Mouse (Mus musculus) midbrain, postnatal 0 days (tissue): ENCODE measurements around the gene Cby3. TPM values are rescaled to one million over a fixed set of nuclear protein-coding genes. Genes with fewer than 3 reads are reported as not detected.

ENCODE experiments used
- ATAC-seq: fragments of 200-750 bp; cut with Nextera tagmentation; 2 replicates; pipeline ENCODE4 v1.8.0; 2017; ENCODE audit warnings: moderate number of reproducible peaks, mild to moderate bottlenecking, moderate TSS enrichment, moderate library complexity; ENCODE audit not compliant: low FRiP score
- DNase-seq: peaks from one replicate; pipeline ENCODE4 v3.0.0-alpha.2; 2015; ENCODE audit warnings: low spot score
- H3K27ac ChIP-seq: fragments of 300-500 bp; sonication (generic); 2 replicates; pipeline ENCODE4 v1.5.1; 2014; ENCODE audit warnings: low read depth, mild to moderate bottlenecking, low read length, mixed read lengths
- H3K27me3 ChIP-seq: fragments of 300-500 bp; sonication (generic); 2 replicates; pipeline ENCODE4 v1.6.1; 2014; ENCODE audit warnings: low read length, control low read depth, mixed read lengths; ENCODE audit not compliant: insufficient read depth
- H3K36me3 ChIP-seq: fragments of 300-500 bp; sonication (generic); 2 replicates; pipeline ENCODE4 v1.6.1; 2014; ENCODE audit warnings: low read length, control low read depth, mixed read lengths; ENCODE audit not compliant: insufficient read depth
- H3K4me1 ChIP-seq: fragments of 300-500 bp; sonication (generic); 2 replicates; pipeline ENCODE4 v1.6.1; 2014; ENCODE audit warnings: mild to moderate bottlenecking, control low read depth, antibody characterized with exemption, low read length, mixed read lengths; ENCODE audit not compliant: insufficient read depth
- H3K4me2 ChIP-seq: fragments of 300-500 bp; sonication (generic); 2 replicates; pipeline ENCODE4 v1.6.1; 2014; ENCODE audit warnings: low read depth, mild to moderate bottlenecking, low read length, mixed read lengths; ENCODE audit not compliant: poor library complexity, severe bottlenecking
- H3K4me3 ChIP-seq: fragments of 300-500 bp; sonication (generic); 2 replicates; pipeline ENCODE4 v1.5.1; 2014; ENCODE audit warnings: low read depth, mild to moderate bottlenecking, low read length, moderate library complexity
- H3K9ac ChIP-seq: fragments of 300-500 bp; sonication (generic); replicated peaks from 2 replicates; pipeline ENCODE4 v1.6.1; 2014; ENCODE audit warnings: mild to moderate bottlenecking, low read length, moderate library complexity, mixed read lengths; ENCODE audit not compliant: poor library complexity, severe bottlenecking
- H3K9me3 ChIP-seq: fragments of 300-500 bp; sonication (generic); 2 replicates; pipeline ENCODE4 v1.6.1; 2016; ENCODE audit warnings: low read length, control low read depth
- CTCF ChIP-seq: IDR thresholded peaks from 2 replicates; pipeline ENCODE4 v1.5.1; 2016; ENCODE audit warnings: antibody characterized with exemption, mild to moderate bottlenecking
- WGBS: fragments of 180-500 bp; shearing (Covaris S2); extraction: QIAGEN DNeasy Blood & Tissue Kit; methylation state at CpG from one replicate; pipeline ENCODE4 v1.1.7; 2014; 5-methylcytosine and 5-hydroxymethylcytosine counted together
- polyA plus RNA-seq: library from polyadenylated mRNA; unstranded; fragments of >200 nt; fragmentation: Nextera tagmentation; extraction: Ambion mirVana; gene quantifications from 2 replicates; pipeline ENCODE4 v1.2.1, GENCODE M21; 2015
- total RNA-seq: library from RNA; depleted of rRNA; stranded (reverse); fragments of >200 nt; gene quantifications from 2 replicates; pipeline ENCODE4 v1.2.3, GENCODE M21; 2014

The Cby3 gene
- total and polyA plus RNA-seq, 2 experiments from 2014 or later: 0.71 to 1.8 TPM

GRCm38 (mm10) chr11:50377892-50378684 lies 23.8 kb downstream of the Cby3 start:
- peak overlapping the region; percentile 51 for H3K4me2 ChIP-seq
- peak; percentile 58 for TF ChIP-seq CTCF
- WGBS: under 1% methylated on average over 60 of the region's 71 CpGs
- no peaks in the 10 kb centered on the region for H3K27me3 ChIP-seq
- DNase-seq (peak; percentile 88), ATAC-seq (peak; percentile 81)
- H3K4me3 ChIP-seq: peak overlapping the region; percentile 96
- peaks cover 9% of the 10 kb centered on the region; the same call in 1 of the 2 replicates for H3K4me1 ChIP-seq
- peaks cover 9% of the 10 kb centered on the region; the same call in 1 of the 2 replicates for H3K36me3 ChIP-seq
- no peaks in the 10 kb centered on the region for H3K9me3 ChIP-seq
- peak overlapping the region; percentile 100 for H3K9ac ChIP-seq
- peak overlapping the region; percentile 100 for H3K27ac ChIP-seq

- H3K9ac ChIP-seq: peak overlapping the region; percentile 100; the same call in 1 of the 2 replicates
- ATAC-seq (no peak), DNase-seq (no peak)
- H3K4me1 ChIP-seq: peaks cover 9% of the 10 kb centered on the region; the same call in 1 of the 2 replicates
- H3K27ac ChIP-seq: no peak overlapping the region
- peak overlapping the region; percentile 96 for H3K4me3 ChIP-seq
- WGBS: 69% methylated on average over 12 of the region's 12 CpGs
- peaks cover 9% of the 10 kb centered on the region; the same call in 1 of the 2 replicates for H3K36me3 ChIP-seq
- H3K9me3 ChIP-seq: no peaks in the 10 kb centered on the region
- peak overlapping the region; percentile 51 for H3K4me2 ChIP-seq
- no peaks in the 10 kb centered on the region for H3K27me3 ChIP-seq
- TF ChIP-seq CTCF: no peak
Observed at GRCm38 (mm10) chr11:50379023-50379752, 24.9 kb downstream of the Cby3 start.

GRCm38 (mm10) chr11:50381311-50381710 lies 27.0 kb downstream of the Cby3 start:
- H3K9ac ChIP-seq: no peak overlapping the region
- H3K4me1 ChIP-seq: peaks cover 6% of the 10 kb centered on the region; the same call in 1 of the 2 replicates
- no peak for TF ChIP-seq CTCF
- H3K4me2 ChIP-seq: peak overlapping the region; percentile 46
- DNase-seq (no peak), ATAC-seq (no peak)
- H3K9me3 ChIP-seq: no peaks in the 10 kb centered on the region
- no peaks in the 10 kb centered on the region for H3K27me3 ChIP-seq
- H3K27ac ChIP-seq: no peak overlapping the region
- WGBS: 8% methylated on average over 4 of the region's 4 CpGs
- H3K36me3 ChIP-seq: peaks cover 19% of the 10 kb centered on the region
- H3K4me3 ChIP-seq: peak overlapping the region; percentile 25; the same call in 1 of the 2 replicates

- H3K27me3 ChIP-seq: no peaks in the 10 kb centered on the region
- H3K4me1 ChIP-seq: no peaks in the 10 kb centered on the region
- no peak for DNase-seq
- no peak overlapping the region for H3K4me3 ChIP-seq
- no peaks in the 10 kb centered on the region for H3K9me3 ChIP-seq
- WGBS: 73% methylated on average over 3 of the region's 3 CpGs
- H3K4me2 ChIP-seq: no peak overlapping the region
- no peak overlapping the region for H3K27ac ChIP-seq
- TF ChIP-seq CTCF: no peak
- no peak overlapping the region for H3K9ac ChIP-seq
- ATAC-seq: no peak
- peaks cover 60% of the 10 kb centered on the region for H3K36me3 ChIP-seq
Observed at GRCm38 (mm10) chr11:50387167-50387679, 33.0 kb downstream of the Cby3 start.

GRCm38 (mm10) chr11:50387697-50388096 lies 33.4 kb downstream of the Cby3 start:
- ATAC-seq: no peak

More at GRCm38 (mm10) chr11:50387697-50388096, 33.4 kb downstream of the Cby3 start:
- no peaks in the 10 kb centered on the region for H3K9me3 ChIP-seq
- no peaks in the 10 kb centered on the region for H3K27me3 ChIP-seq
- no peak overlapping the region for H3K9ac ChIP-seq
- peaks cover 57% of the 10 kb centered on the region for H3K36me3 ChIP-seq
- no peak for TF ChIP-seq CTCF
- H3K4me3 ChIP-seq: no peak overlapping the region
- no peak overlapping the region for H3K4me2 ChIP-seq
- no peaks in the 10 kb centered on the region for H3K4me1 ChIP-seq
- WGBS: 95% methylated on average over 4 of the region's 4 CpGs
- no peak for DNase-seq
- H3K27ac ChIP-seq: no peak overlapping the region
